Mouse (Mus musculus) hindbrain, embryonic 14.5 days (tissue): ENCODE results near the gene Zfp629. TPM values are rescaled to one million over a fixed set of nuclear protein-coding genes. Genes with fewer than 3 reads are reported as not detected.

Experiments used
- ATAC-seq: fragments of 200-750 bp; cut with Nextera tagmentation; 2 replicates; pipeline ENCODE4 v1.8.0; 2017; ENCODE audit warnings: moderate number of reproducible peaks, mild to moderate bottlenecking, moderate TSS enrichment, moderate library complexity; ENCODE audit not compliant: low FRiP score
- DNase-seq: peaks from one replicate; pipeline ENCODE4 v3.0.0-alpha.2; 2015; ENCODE audit warnings: low spot score
- H3K27ac ChIP-seq: fragments of 300-500 bp; sonication (generic); 2 replicates; pipeline ENCODE4 v1.5.1; 2014; ENCODE audit warnings: mild to moderate bottlenecking, moderate library complexity
- H3K27me3 ChIP-seq: fragments of 300-500 bp; sonication (generic); 2 replicates; pipeline ENCODE4 v1.6.1; 2014; ENCODE audit warnings: mild to moderate bottlenecking, low read length, mixed read lengths; ENCODE audit not compliant: control insufficient read depth, insufficient read depth
- H3K36me3 ChIP-seq: fragments of 300-500 bp; sonication (generic); replicated peaks from 2 replicates; pipeline ENCODE4 v1.6.1; 2014; ENCODE audit not compliant: control insufficient read depth, insufficient read depth
- H3K4me1 ChIP-seq: fragments of 300-500 bp; sonication (generic); replicated peaks from 2 replicates; pipeline ENCODE4 v1.6.1; 2014; ENCODE audit warnings: antibody characterized with exemption, low read length, mixed read lengths; ENCODE audit not compliant: control insufficient read depth, insufficient read depth
- H3K4me2 ChIP-seq: fragments of 300-500 bp; sonication (generic); replicated peaks from 2 replicates; pipeline ENCODE4 v1.6.1; 2014; ENCODE audit warnings: mild to moderate bottlenecking, moderate library complexity
- H3K4me3 ChIP-seq: fragments of 300-500 bp; sonication (generic); replicated peaks from 2 replicates; pipeline ENCODE4 v1.5.1; 2014; ENCODE audit warnings: mild to moderate bottlenecking, low read length
- H3K9ac ChIP-seq: fragments of 300-500 bp; sonication (generic); 2 replicates; pipeline ENCODE4 v1.6.1; 2014
- H3K9me3 ChIP-seq: fragments of 300-500 bp; sonication (generic); 2 replicates; pipeline ENCODE4 v1.6.1; 2016; ENCODE audit warnings: low read length; ENCODE audit not compliant: control insufficient read depth
- WGBS: fragments of 180-500 bp; shearing (Covaris S2); extraction: QIAGEN DNeasy Blood & Tissue Kit; methylation state at CpG from one replicate; pipeline ENCODE4 v1.1.7; 2014; 5-methylcytosine and 5-hydroxymethylcytosine counted together
- polyA plus RNA-seq: library from polyadenylated mRNA; unstranded; fragments of >200 nt; fragmentation: Nextera tagmentation; extraction: Ambion mirVana; gene quantifications from 2 replicates; pipeline ENCODE4 v1.2.1, GENCODE M21; 2014

Zfp629 gene
- polyA plus RNA-seq, 1 experiment from 2014 or later: 22.2 TPM

DNA sequence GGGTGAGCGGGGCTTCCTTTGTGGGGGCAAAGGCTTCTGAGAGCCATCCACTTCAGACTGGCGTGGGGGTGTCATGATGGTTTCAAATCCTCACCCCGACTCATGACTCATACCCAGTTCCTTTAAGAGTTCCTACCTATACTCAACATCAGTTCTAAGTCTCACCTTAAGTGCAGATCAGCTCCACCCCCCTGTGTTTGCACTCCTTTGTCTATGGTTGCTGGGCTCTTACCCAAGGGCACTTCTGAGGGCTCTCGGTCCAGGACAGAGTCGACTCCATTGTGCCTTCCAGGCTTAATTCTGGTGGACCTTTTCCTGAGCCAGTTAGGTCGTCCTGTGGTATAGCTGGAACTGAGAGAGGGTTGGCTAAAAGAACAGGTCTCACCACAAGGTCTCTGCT is 8.4 kb downstream of the Zfp629 start:
- Histone ChIP-seq H3K36me3 (peaks cover 99% of the 10 kb centered on the region), H3K4me3 (no peak overlapping the region), H3K4me1 (no peaks in the 10 kb centered on the region), H3K9ac (no peak overlapping the region), H3K27me3 (no peaks in the 10 kb centered on the region), H3K27ac (no peak overlapping the region), H3K4me2 (no peak overlapping the region), H3K9me3 (no peaks in the 10 kb centered on the region)
- DNase-seq (no peak), ATAC-seq (no peak)
- 87% methylated on average over 6 of the region's 6 CpGs for WGBS

- 87% methylated on average over 10 of the region's 10 CpGs for WGBS
- ATAC-seq (no peak), DNase-seq (no peak)
- Histone ChIP-seq H3K9me3 (no peaks in the 10 kb centered on the region), H3K4me1 (no peaks in the 10 kb centered on the region), H3K36me3 (peaks cover 99% of the 10 kb centered on the region), H3K4me2 (no peak overlapping the region), H3K27me3 (no peaks in the 10 kb centered on the region), H3K27ac (no peak overlapping the region), H3K9ac (no peak overlapping the region), H3K4me3 (no peak overlapping the region)
Measured at GRCm38 (mm10) chr7:127604256-127604655, 11.3 kb downstream of the Zfp629 start.

- Histone ChIP-seq H3K27ac (no peak overlapping the region), H3K4me3 (no peak overlapping the region), H3K36me3 (peaks cover 98% of the 10 kb centered on the region), H3K27me3 (no peaks in the 10 kb centered on the region), H3K4me2 (no peak overlapping the region), H3K4me1 (no peaks in the 10 kb centered on the region), H3K9me3 (no peaks in the 10 kb centered on the region), H3K9ac (no peak overlapping the region)
- 89% methylated on average over 2 of the region's 2 CpGs for WGBS
- no peak for DNase-seq
- ATAC-seq: no peak
Measured at GRCm38 (mm10) chr7:127602903-127603302, 12.7 kb downstream of the Zfp629 start.

DNA sequence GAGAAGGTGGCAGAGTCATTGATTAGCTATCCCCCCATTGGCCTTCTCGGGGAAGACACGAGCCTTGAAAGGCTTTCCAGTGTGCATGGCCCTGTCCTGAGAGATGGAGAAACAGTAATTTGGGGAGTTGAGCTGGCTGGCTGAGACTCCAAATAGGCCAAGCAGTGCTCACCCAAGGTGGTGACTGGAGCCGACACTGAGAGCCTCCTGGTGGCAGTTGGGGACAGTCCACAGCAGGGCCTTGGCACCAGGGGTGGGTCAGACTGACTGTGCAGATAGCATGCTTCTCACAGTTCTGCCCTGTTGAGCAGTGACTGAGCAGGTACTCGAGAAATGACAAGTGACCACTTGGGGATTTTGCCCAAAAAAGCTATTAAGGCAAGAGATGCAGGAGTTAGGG is 13.9 kb downstream of the Zfp629 start:
- Histone ChIP-seq H3K27ac (no peak overlapping the region), H3K4me3 (no peak overlapping the region), H3K9ac (no peak overlapping the region), H3K36me3 (peaks cover 98% of the 10 kb centered on the region), H3K4me2 (no peak overlapping the region), H3K9me3 (no peaks in the 10 kb centered on the region), H3K27me3 (no peaks in the 10 kb centered on the region), H3K4me1 (no peaks in the 10 kb centered on the region)
- 89% methylated on average over 4 of the region's 4 CpGs for WGBS
- ATAC-seq (no peak), DNase-seq (no peak)

DNA sequence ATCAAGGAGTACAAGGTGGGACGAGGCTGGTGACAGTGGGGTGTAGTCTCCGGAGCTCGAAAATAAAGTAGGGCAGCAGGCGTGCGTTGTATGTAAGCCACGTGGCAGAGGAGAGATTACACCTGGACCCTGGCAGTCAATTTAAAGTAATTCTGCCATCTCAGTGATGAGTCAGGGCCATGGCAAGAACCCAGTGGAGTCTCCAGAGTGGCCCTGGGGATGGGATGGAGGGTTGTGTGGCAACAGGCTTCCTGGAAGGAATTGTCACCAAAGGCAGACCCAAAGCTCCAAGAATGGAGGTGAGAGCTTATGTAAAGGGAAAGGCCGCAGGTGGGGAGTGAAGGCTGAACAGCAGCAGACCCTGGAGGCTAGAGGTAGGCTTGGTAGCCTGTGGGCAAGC is 15.0 kb downstream of the Zfp629 start:
- no peak overlapping the region for H3K4me2 ChIP-seq
- no peak overlapping the region for H3K4me3 ChIP-seq
- H3K27ac ChIP-seq: no peak overlapping the region
- no peak overlapping the region for H3K9ac ChIP-seq
- no peak for DNase-seq
- peaks cover 98% of the 10 kb centered on the region for H3K36me3 ChIP-seq
- H3K9me3 ChIP-seq: no peaks in the 10 kb centered on the region
- ATAC-seq: no peak
- H3K4me1 ChIP-seq: no peaks in the 10 kb centered on the region
- WGBS: 94% methylated on average over 7 of the region's 7 CpGs
- H3K27me3 ChIP-seq: no peaks in the 10 kb centered on the region

DNA sequence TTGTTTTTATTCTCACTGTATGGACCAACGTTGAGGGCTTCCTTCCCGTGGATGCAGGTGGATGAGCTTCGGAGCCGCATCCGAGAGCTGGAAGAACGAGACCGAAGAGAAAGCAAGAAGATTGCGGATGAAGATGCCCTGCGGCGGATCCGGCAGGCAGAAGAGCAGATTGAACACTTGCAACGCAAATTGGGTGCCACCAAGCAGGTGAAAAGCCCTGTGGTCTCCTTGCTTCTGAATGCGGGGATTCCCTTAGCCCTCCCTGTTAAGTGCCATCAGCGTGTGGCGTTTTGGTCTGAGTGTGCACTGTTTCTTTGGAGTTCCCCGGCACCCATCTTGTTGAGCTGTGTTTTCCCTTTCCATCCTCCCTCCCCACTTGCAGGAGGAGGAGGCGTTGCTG is 18.9 kb downstream of the Zfp629 start:
- no peak for DNase-seq
- no peak for ATAC-seq
- H3K36me3 ChIP-seq: peaks cover 99% of the 10 kb centered on the region
- H3K4me3 ChIP-seq: no peak overlapping the region
- WGBS: 96% methylated on average over 17 of the region's 17 CpGs
- no peak overlapping the region for H3K27ac ChIP-seq
- no peaks in the 10 kb centered on the region for H3K27me3 ChIP-seq
- H3K9me3 ChIP-seq: no peaks in the 10 kb centered on the region
- no peak overlapping the region for H3K4me2 ChIP-seq
- H3K9ac ChIP-seq: no peak overlapping the region
- no peaks in the 10 kb centered on the region for H3K4me1 ChIP-seq

GRCm38 (mm10) chr7:127592575-127592974 is 23.0 kb downstream of the Zfp629 start:
- WGBS: 93% methylated on average over 14 of the region's 14 CpGs
- Histone ChIP-seq H3K27ac (no peak overlapping the region), H3K4me3 (no peak overlapping the region), H3K36me3 (peaks cover 83% of the 10 kb centered on the region), H3K9me3 (no peaks in the 10 kb centered on the region), H3K9ac (no peak overlapping the region), H3K4me2 (no peak overlapping the region), H3K4me1 (peaks cover 11% of the 10 kb centered on the region), H3K27me3 (no peaks in the 10 kb centered on the region)
- ATAC-seq (no peak), DNase-seq (no peak)

- Histone ChIP-seq H3K27me3 (no peaks in the 10 kb centered on the region), H3K36me3 (peaks cover 68% of the 10 kb centered on the region), H3K4me3 (no peak overlapping the region), H3K9ac (no peak overlapping the region), H3K4me1 (peaks cover 16% of the 10 kb centered on the region), H3K9me3 (no peaks in the 10 kb centered on the region), H3K27ac (no peak overlapping the region), H3K4me2 (no peak overlapping the region)
- 94% methylated on average over 10 of the region's 10 CpGs for WGBS
- ATAC-seq: no peak
- no peak for DNase-seq
Measured at GRCm38 (mm10) chr7:127591108-127591507, 24.5 kb downstream of the Zfp629 start.

DNA sequence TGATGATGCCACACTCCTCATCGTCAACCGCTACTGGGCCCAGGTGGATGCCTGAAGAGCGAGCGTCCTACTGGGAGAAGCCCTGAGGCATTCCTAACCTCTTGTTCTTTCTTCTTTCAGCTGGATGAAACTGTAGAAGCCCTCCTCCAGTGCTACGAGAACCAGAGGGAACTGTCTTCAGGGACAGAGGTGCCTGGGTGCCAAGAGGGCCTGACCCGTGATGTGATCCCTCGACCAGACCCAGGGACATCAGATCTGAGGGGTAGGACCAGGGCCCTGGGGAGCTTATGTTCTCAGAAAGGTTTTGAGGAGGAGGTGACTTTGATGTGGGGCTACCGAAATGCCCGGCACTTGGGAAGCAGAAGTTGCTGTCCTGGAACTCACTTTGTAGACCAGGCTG is 26.0 kb downstream of the Zfp629 start:
- H3K36me3 ChIP-seq: peaks cover 53% of the 10 kb centered on the region

DNA sequence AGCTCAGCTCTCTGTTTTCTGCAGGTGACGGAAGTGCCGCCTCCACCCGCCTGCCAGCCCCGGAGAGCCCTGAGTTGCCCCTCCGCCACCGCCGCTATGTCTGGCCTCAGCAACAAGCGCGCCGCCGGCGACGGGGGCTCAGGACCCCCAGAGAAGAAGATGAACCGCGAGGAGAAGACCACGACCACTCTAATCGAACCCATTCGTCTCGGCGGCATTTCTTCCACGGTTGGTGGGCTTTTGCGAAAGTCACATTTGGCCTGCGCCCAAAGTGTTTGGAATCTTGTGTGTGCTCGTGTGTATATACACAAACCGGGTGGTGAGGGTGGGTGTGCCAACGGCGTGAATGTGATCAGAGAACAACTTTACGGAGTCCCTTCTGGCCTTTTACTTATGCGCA is 26.7 kb downstream of the Zfp629 start:
- 6% methylated on average over 29 of the region's 29 CpGs for WGBS
- ATAC-seq (no peak), DNase-seq (no peak)
- H3K9ac ChIP-seq: peak overlapping the region; percentile 80
- peaks cover 16% of the 10 kb centered on the region for H3K4me1 ChIP-seq
- H3K4me2 ChIP-seq: peak overlapping the region; percentile 69
- no peaks in the 10 kb centered on the region for H3K27me3 ChIP-seq
- H3K9me3 ChIP-seq: no peaks in the 10 kb centered on the region
- peak overlapping the region; percentile 80 for H3K27ac ChIP-seq
- H3K4me3 ChIP-seq: peak overlapping the region; percentile 93
- H3K36me3 ChIP-seq: peaks cover 51% of the 10 kb centered on the region

More for the DNA sequence above, 26.0 kb downstream of the Zfp629 start:
- Histone ChIP-seq H3K27me3 (no peaks in the 10 kb centered on the region), H3K4me1 (peaks cover 16% of the 10 kb centered on the region), H3K9ac (no peak overlapping the region), H3K4me3 (peak overlapping the region; percentile 93), H3K4me2 (peak overlapping the region; percentile 69), H3K9me3 (no peaks in the 10 kb centered on the region), H3K27ac (no peak overlapping the region)
- ATAC-seq: no peak
- DNase-seq: no peak
- 93% methylated on average over 9 of the region's 9 CpGs for WGBS
